Mouse (Mus musculus): ENCODE data around the gene Hace1. TPM values are rescaled to one million over a fixed set of nuclear protein-coding genes. Genes with fewer than 3 reads are reported as not detected.
"Not testable (repeated sequence)": the region's sequence is repeated elsewhere in the genome, so short reads cannot be mapped to it uniquely, and the experiment has no call there.

Gene Hace1
- polyA plus RNA-seq (2012; rRNA removed), result 15.9 and 17.7 TPM in 2 replicates

DNA sequence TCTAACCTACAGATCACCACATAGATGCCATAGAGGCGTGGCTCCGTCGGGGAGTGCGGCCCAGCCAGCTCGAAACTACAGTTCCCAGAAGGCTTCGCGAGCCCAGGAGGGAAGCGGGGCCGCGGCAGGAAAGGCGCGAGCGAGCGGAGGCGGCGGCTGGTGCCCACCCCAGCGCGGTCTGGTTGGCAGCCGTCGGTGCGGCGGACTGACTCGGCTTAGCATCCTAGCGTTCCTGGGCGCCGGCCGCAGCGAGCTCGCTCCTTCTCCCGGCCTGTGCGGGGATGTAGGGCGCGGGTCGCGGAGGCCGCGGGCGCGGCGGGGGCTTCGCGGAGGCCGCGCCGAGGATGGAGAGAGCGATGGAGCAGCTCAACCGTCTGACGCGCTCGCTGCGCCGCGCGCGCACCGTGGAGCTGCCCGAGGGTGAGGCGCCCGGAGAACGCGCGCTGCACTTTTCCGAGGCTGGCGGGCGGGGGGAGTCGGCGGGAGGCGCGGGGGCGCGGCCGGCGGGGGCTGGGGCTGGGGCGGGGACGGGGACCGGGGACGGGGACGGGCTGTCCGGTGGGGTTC lies at the start of gene Hace1:
Hace1 (plus strand) TSS at position 99 of the 567 bp plus-strand sequence.
- DNase-seq (ENCODE audit: low spot score), result peak; percentile 71

DNA sequence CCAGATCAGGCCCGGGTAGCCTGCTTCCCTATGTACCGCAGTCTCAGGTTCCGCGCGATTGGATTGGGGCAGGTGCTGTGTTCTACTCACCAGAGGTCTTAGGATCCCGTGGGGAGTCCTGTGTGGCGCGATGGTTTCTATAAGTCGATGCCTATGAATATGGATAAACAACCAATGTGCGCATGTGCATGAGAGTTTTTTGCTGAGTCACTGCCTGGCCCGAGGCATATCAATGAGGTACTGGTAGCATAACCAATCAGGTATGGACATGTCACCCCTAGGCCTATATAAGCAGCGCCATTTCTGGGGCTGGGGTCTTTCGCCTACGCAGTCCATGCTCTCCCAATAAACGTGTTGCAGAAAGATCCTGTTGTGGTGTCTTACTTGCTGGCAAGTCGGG lies 40.3 kb upstream of the Hace1 start:
- DNase-seq (ENCODE audit: low spot score), result not testable (repeated sequence)

DNA sequence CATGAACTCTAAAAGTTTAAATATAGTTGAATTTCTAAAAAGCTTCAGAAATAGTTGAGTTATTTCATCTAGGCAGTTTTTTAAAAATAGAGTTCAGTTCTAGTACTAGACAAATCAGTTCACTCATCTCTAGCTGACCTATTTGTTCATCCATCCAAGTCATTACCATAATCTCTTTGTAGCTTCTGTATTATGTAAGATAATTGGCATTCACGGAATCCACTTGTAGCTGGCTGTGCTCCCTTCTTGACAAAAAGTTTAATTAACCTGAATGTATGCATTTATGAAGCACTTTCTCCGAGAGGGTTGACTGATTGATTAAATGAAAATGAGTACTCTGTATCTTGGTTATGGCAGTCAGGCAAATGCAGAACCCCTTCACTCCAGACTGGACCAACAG lies 34.9 kb upstream of the Hace1 start:
- DNase-seq (ENCODE audit: low spot score), result no peak

DNA sequence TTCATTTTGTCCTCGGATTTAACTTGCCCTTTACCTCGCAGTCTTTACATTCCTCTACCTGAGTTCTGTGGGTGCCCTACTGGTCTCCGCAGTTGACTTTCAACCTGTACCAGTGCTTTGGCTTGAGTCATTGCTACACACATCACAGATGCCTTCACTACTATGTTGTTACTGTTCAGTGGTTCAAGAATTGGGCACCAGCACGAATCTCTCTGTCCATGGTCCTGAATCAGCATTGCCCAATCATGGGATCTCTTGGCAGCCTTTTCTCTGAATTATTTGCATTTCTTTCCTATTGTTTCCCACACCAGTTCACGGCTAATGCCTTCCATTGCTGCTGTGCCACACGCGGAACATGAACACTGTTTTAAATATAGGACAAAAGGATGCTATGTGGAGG lies 30.8 kb upstream of the Hace1 start:
- no peak for DNase-seq (ENCODE audit: low spot score)

DNA sequence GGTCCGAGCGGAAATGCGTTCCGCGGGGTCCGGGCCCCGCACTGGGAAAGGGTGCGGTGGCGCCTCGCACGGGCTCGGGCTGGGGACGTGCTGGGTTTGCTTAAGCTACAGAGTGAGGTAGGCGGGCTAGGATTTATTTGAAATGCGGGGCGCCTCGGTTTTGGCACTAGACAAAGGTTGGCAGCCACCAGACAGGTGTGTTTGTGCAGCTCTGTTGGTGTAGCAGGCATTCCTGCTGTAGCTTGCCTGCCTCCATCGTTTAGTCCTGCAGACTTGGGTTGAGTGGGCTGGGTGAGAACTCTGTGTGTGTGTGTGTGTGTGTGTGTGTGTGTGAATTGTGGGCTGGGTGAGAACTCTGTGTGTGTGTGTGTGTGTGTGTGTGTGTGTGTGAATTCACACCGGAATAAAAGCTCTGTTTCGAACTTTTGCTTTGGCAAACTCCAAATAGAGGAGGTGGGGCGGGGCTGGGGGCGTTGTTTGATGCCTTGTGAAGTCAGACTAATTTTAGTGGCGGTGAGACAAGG lies 731 bp downstream of the Hace1 start:
- peak; percentile 47 for DNase-seq (ENCODE audit: low spot score)

DNA sequence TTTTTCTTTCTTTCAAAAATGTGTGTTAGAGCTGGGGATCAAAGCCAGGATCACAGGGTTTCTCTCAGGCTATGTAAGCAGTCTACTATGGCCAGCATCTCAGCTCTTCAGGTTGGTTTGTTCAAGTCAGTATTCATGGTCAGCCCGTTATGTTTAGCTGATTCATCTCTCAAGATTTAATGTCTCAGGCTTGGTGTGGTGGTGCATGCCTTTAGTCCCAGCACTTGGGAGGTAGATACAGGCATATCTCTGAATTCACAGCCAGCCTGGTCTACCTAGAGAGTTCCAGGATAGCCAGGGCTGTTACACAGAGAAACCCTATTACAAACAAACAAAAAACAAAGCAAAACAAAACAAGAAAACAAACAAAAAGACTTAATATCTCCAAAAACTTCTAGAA lies 5.7 kb downstream of the Hace1 start:
- DNase-seq (ENCODE audit: low spot score), result no peak

DNA sequence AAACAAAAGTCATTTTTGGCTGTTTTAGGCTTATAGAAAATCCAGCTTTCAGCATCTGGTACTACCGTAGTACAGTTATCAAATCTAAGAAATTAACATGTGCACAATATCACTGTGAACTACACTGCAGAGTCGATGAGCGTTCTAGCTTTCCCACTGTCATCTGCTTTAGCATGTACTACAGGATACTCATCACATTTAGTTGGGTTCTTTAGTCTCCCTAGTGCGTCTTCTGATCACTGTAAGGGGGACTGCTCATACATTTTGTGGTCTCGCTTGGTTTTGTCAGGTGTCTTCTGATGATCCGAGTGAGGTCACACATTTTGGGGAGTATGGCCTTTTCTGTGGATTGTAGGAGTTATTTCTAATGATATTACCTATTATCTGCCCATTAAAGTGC lies 6.2 kb downstream of the Hace1 start:
- no peak for DNase-seq (ENCODE audit: low spot score)

DNA sequence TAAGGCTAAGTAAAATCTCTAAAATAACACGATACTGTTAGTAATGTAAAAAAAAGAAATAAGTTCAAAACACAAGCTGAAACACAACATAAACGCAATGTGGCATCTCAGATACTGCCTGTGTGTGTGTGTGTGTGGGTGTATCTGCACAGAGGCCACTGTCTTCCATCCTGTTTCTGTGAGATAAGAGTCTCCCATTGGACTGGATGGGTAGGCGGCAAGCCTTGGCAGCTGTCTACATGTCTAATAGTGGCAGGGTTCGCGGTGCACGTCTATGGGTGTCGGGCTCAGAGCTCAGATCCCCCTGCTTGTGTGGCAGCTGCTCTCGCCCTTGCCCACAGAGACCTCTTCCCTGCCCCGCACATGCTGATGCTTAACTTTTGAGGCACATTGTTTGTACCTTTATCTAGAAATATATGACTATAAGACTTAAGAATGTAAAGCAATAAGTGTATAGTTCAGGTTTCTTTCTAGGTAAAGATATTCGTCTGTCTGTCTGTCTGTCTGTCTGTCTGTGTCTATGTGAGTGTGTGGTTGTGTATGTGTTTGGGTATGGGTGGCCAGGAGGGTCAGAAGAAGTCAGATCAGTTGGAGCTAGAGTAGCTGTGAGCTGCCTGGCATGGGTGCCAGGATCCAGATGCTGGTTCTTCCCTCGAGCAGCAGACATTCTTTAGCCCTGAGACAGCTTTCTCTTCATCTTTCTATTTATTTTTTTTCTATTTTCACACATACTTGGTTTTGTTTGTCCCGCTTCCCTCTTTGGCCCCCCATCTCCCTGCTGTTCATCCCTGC lies 6.9 kb downstream of the Hace1 start:
- DNase-seq (ENCODE audit: low spot score), result no peak

DNA sequence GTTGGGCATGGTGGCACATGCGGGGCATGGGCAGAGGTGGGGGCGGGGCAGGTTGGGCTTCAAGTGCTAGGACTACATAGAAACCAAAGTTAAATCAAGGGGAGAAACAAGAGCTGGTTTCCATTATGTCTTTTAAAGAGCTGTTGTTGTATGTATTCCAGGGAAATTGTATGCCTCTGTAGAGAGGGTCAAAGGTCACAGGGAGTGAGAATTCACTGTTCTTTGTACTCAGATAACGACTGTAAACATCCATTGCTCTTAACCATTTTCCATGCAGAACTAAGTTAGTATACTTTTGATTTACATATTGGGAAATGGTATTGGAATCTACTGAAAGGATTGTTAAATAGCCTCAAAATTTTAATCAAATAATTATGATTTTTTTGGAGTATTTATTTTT lies 28.2 kb downstream of the Hace1 start:
- DNase-seq (ENCODE audit: low spot score), result no peak

DNA sequence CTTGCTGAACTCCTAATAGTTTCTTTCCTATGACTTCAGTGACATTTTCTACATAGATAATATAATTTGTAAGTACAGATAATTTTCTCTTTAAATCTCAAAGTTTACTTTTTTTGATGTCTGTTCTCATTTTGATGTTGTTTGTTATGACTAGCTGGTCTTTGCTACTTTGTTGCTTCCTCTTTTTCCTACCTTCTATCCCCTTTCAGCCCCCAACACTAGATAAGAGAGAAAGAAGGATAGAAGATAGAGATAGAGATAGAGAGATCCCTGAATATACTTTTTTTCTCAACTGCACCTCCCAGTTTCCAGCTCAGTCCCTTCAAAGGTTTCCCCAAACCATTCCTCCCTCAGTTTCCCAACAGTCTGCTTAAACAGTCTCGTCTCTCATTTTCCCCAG lies 33.1 kb downstream of the Hace1 start:
- no peak for DNase-seq (ENCODE audit: low spot score)

DNA sequence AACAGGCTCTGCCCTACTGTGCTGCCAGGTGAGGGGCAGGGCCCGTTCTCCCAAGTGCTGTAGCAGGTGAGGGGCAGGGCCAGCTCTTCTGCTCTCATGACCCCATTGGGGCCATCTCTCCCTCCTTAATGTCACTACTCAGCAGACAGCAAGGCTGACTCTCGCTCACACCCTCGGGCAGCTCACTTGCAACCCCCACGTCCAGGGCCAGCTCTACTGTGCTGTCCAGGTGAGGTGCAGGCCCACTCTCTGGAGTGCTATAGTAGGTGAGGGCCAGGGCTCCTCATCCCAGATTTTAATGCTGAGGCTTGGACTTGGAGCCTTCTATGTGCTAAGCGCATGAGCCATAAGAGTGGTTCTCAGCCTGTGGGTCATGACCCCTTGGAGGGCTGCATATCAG lies 38.4 kb downstream of the Hace1 start:
- no peak for DNase-seq (ENCODE audit: low spot score)

DNA sequence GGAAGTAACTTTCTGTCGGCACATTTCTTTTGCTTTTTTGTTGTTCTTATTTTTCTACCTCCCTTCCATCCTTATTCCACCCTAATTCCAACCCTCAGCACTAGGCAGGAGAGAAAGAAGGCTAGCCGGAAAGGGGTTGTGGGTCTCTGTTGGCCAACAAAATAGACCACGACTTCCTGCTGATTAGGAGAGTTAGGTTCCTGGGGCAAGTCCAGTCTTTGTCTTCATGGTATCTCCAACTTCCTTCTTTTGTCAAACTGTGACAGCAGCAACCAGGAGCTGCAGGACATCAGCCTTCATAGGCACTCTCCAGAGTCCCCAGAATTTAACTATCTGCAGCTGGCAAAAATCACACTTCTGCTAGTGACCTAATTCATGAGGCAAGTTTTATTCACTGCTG lies 41.4 kb downstream of the Hace1 start:
- no peak for DNase-seq (ENCODE audit: low spot score)

DNA sequence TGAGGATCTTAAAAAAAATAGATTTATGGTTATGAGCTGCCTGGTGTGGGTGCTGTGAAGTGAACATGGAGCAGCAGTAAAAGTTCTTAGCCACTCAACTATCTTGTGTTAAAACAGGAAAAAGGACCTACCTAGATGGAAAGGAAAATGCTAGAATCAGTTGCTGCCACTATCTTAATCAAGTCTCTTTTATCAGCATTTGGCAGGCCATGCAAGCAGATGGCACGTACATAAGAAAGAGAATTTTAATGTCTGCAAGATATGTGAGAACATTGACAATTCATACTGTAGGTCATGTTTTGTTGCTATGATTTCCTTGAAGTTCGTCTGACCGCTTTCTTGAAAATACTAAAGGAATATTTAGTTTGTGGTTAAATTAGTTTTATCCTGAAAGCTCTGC lies 54.4 kb downstream of the Hace1 start:
- DNase-seq (ENCODE audit: low spot score), result no peak

DNA sequence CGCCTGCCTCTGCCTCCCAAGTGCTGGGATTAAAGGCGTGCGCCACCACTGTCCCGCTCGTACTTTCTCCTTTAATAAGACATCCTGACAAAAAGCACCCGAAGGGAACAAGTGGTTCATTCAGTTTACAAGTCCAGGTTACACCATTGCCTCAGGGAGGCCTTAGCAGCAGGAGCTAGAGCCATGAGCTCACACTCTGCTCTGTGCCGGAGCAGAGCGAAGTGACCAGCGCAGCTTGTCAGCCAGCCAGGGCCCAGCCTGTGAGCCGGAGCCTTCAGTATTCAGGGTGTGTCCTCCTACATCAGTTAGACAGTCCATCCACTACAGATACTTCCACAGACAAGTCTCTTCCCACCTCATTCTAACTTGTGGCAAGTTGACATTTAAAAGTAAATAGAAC lies 55.0 kb downstream of the Hace1 start:
- DNase-seq (ENCODE audit: low spot score), result no peak

DNA sequence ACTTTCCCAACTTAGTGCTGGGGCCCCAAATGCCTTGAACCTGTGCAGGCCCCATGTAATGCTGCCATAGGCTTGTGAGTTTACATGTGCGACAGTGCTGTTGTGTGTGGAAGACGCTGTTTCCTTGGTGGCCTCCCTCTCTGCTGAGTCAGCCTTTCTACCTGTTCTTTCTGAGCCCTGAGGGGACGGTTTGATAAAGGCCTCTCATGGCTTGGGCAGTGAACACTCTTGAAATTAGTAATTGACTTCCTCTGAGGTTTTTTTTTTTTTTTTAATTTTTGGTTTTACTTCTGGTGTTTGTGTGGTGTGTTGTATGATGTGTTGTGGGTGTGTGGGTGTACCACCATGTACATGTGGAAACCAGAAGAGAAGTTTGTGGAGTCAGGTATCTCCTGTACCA lies 57.6 kb downstream of the Hace1 start:
- no peak for DNase-seq (ENCODE audit: low spot score)

DNA sequence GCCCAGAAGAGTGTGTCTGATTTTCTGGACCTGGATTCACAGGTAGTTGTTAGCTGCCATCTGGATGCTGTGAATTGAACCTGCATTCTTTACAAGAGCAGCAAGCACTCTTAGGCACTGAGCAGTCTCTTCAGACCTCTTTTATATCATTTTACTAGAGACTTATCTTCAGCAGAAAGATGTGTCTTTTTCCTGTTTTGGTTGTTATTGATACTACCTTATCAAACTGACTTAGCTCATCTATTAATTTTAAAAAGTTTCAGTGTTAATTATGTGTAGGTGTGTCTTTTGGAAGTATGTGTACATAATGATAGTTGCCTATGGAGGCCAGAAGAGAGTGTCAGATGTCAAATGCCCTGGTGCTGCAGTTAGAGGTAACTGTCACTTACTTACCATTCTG lies 62.1 kb downstream of the Hace1 start:
- no peak for DNase-seq (ENCODE audit: low spot score)

DNA sequence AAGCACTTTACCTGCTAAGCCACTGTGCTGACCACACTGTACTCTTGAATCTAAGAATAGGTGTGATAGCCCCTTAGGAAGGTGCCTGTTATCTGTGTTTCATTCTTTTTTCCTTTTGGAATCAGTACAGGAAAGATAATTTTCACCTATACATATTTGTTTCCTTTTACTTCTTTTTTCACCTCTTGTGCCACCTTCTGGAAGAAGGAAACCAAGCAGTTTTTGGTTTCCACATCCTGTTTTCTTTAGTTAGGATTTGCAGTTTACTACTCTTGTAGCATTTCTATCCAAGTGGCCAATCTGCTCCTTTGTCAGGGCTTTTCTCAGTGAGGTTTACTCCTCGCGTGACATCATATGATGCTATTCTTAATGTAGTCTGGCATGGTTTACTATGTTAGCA lies 76.4 kb downstream of the Hace1 start:
- DNase-seq (ENCODE audit: low spot score), result no peak

DNA sequence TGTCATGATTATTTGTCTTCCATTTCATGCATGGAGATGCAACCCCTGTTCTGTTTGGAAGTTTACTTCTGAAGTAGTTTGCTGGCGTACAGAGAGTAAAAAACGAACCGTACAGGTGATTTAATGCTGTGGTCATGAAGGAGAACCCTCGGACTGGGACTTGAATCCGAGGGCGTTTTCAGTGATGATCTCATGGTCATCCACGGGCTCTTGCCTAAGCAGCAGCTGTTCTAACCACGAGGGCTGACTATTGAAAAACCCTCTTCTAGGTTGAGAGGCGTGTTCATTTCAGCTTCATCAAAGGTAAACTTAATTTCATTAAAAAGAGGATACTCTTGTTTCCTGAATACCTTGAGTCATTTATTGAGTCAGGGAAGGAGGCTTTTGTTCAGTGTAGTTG lies 84.4 kb downstream of the Hace1 start:
- DNase-seq (ENCODE audit: low spot score), result no peak

DNA sequence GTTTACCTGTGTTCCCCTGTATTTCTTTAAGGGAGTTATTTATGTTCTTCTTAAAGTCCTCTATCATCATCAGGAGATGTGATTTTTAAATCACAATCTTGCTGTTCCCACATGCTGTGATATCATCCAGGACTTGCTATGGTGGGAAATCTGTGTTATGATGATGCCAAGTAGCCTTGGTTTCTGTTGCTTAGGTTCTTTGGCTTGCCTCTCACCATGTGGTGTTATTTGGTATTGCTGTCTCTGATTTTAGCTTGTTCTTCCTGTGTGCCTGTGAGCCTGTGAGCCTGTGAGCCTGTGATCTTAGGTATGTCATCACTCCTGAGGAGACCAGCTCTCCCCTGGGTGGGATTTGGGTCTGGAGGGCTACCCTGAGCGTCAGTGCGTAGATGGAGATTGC lies 90.6 kb downstream of the Hace1 start:
- no peak for DNase-seq (ENCODE audit: low spot score)

DNA sequence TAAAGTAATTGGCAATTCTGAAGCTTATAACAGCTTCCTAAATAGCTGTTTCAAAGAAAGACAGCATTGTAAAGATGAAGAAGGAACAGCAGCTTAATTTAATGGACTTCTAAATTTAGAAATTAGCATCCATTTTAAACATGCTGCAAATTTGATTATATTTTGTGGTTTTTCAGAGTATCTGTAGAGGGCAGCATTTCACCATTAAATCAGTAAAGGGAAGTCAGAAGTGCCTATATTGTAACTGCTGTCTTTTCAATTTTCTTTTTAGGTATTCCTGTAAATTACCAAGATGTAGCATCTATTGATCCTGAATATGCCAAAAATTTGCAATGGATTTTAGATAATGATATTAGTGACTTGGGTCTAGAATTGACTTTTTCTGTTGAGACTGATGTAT lies 99.2 kb downstream of the Hace1 start:
- DNase-seq (ENCODE audit: low spot score), result no peak

DNA sequence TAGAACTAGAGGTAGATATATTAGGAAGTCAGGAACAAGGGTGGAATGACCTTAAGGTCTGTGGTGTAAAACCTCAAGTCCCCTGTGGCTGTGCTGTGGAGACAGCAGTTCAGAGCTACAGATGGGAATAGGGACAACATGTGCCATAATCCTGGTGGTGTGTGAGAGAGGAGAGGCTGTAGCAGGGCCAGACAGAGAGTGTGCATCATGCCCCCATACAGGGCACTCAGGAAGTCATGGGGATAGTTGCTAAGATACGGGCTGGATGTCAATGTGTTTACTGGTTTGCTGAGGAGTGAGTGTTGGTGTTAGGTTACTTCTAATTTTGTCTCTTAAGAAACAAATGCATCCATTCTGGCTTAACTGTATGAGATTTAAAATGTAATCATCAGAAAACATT lies 108.6 kb downstream of the Hace1 start:
- DNase-seq (ENCODE audit: low spot score), result no peak

DNA sequence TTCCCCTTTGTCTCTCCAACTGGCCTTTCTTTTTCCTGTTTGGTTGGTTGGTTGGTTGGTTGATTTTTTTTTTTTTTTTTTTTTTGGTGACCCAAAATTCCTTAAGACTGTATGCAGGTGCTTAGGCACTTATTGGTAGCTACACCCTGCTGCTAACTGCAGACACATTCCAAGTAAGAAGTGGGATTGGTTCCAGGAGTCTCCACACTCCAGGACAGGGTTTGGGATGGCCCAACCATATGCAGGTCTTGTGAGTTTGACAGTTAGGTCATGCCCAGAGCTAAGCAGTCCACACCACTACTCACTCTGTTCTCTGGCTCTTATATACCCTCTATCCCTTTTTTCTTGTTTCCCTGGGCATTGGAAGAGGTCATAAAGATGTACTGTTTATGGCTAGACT lies 117.3 kb downstream of the Hace1 start:
- DNase-seq (ENCODE audit: low spot score), result no peak

DNA sequence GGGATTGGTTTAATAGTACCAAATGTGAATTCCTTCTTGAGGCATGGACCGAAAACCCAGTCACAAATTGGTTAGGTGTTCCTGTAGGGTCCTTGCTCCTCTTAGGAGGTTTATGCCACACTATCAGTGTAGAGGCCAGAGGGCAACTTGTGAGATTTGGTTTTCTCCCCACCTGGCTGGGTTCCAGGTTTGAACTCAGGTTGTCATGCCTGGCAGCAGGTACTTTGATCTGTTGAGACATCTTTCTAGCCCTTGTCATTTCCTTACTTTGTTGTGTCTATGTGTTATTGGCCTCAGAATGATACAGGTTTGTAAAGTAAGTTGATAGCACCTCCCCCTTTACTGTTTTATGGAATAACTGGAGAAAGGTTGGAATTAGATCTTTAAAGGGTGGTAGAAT lies 117.9 kb downstream of the Hace1 start:
- DNase-seq (ENCODE audit: low spot score), result no peak

DNA sequence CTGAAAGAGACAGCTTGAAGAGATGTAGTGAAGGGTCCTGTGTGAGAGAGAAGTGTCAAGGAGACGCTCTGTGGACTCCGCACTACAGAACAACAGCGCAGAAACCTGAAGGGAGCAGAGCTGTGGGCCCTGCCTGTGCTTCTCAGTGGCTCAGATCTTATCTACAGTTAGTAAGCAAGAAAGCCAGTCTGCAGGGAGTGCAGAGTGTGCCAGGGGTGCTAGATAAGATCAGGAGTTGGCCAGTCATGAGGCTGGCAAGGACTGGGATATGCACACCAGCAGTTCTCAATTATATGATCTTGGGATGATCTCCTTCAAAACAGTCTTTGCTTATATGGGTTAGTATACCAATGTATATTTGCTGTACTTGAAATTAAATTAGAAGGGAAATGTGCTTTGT lies 121.3 kb downstream of the Hace1 start:
- DNase-seq (ENCODE audit: low spot score), result no peak

Data from urinary bladder, adult 2 months (tissue).